Mouse (Mus musculus): Measurements from ENCODE around the gene Exosc7. TPM values are rescaled to one million over a fixed set of nuclear protein-coding genes. Genes with fewer than 3 reads are reported as not detected.
A peak's percentile ranks its signal among the peaks of the same experiment; 100 is the strongest.

Exosc7 gene
- polyA plus RNA-seq, 1 experiment from 2014 or later: 63.6 TPM

- Histone ChIP-seq H3K27me3 (ENCODE audit: control insufficient read depth, insufficient read depth, low read depth, low read length) (no peaks in the 10 kb centered on the region), H3K4me3 (ENCODE audit: low read depth, low read length) (no peak overlapping the region), H3K4me1 (ENCODE audit: control insufficient read depth, low read depth, low read length) (peaks cover 3% of the 10 kb centered on the region; the same call in 1 of the 2 replicates), H3K27ac (ENCODE audit: low read length) (no peak overlapping the region), H3K9me3 (replicated peaks; ENCODE audit: control insufficient read depth, low read length) (no peaks in the 10 kb centered on the region), H3K36me3 (ENCODE audit: control insufficient read depth, insufficient read depth) (peaks cover 11% of the 10 kb centered on the region), H3K4me2 (ENCODE audit: low read depth, low read length) (no peak overlapping the region), H3K9ac (ENCODE audit: low read depth, low read length) (no peak overlapping the region)
- no peak for ATAC-seq (ENCODE audit: low read depth)
Measured at GRCm38 (mm10) chr9:123104362-123104761, 8.7 kb upstream of the Exosc7 start.

- H3K36me3 ChIP-seq (ENCODE audit: control insufficient read depth, insufficient read depth): no peaks in the 10 kb centered on the region
- ATAC-seq (ENCODE audit: low read depth): 0 out of 2 replicates have a peak, but pooled peaks have one; percentile 60
- H3K27ac ChIP-seq (ENCODE audit: low read length): no peak overlapping the region
- no peaks in the 10 kb centered on the region for H3K9me3 ChIP-seq (replicated peaks; ENCODE audit: control insufficient read depth, low read length)
- no peak overlapping the region for H3K4me3 ChIP-seq (ENCODE audit: low read depth, low read length)
- WGBS (ENCODE audit: insufficient replicate concordance): 77% methylated on average over 4 of the region's 4 CpGs
- H3K9ac ChIP-seq (ENCODE audit: low read depth, low read length): no peak overlapping the region
- H3K4me2 ChIP-seq (ENCODE audit: low read depth, low read length): no peak overlapping the region
- peaks cover 12% of the 10 kb centered on the region for H3K4me1 ChIP-seq (ENCODE audit: control insufficient read depth, low read depth, low read length)
- H3K27me3 ChIP-seq (ENCODE audit: control insufficient read depth, insufficient read depth, low read depth, low read length): no peaks in the 10 kb centered on the region
Measured at GRCm38 (mm10) chr9:123107186-123107585, 5.8 kb upstream of the Exosc7 start.

GRCm38 (mm10) chr9:123109188-123109587 lies 3.8 kb upstream of the Exosc7 start:
- no peaks in the 10 kb centered on the region for H3K36me3 ChIP-seq (ENCODE audit: control insufficient read depth, insufficient read depth)
- H3K4me2 ChIP-seq (ENCODE audit: low read depth, low read length): no peak overlapping the region
- H3K4me3 ChIP-seq (ENCODE audit: low read depth, low read length): no peak overlapping the region
- H3K27me3 ChIP-seq (ENCODE audit: control insufficient read depth, insufficient read depth, low read depth, low read length): no peaks in the 10 kb centered on the region
- no peak for ATAC-seq (ENCODE audit: low read depth)
- WGBS (ENCODE audit: insufficient replicate concordance): 69% methylated on average over 7 of the region's 7 CpGs
- H3K9ac ChIP-seq (ENCODE audit: low read depth, low read length): no peak overlapping the region
- peaks cover 20% of the 10 kb centered on the region for H3K4me1 ChIP-seq (ENCODE audit: control insufficient read depth, low read depth, low read length)
- H3K27ac ChIP-seq (ENCODE audit: low read length): 0 out of 2 replicates have a peak overlapping the region, but pooled peaks have one; percentile 9
- H3K9me3 ChIP-seq (replicated peaks; ENCODE audit: control insufficient read depth, low read length): no peaks in the 10 kb centered on the region

GRCm38 (mm10) chr9:123111751-123112221 lies 1.2 kb upstream of the Exosc7 start:
- H3K36me3 ChIP-seq (ENCODE audit: control insufficient read depth, insufficient read depth): no peaks in the 10 kb centered on the region
- H3K4me2 ChIP-seq (ENCODE audit: low read depth, low read length): peak overlapping the region; percentile 88
- H3K27ac ChIP-seq (ENCODE audit: low read length): no peak overlapping the region; the same call in 1 of the 2 replicates
- 32% methylated on average over 8 of the region's 8 CpGs for WGBS (ENCODE audit: insufficient replicate concordance)
- no peak for ATAC-seq (ENCODE audit: low read depth)
- H3K9me3 ChIP-seq (replicated peaks; ENCODE audit: control insufficient read depth, low read length): no peaks in the 10 kb centered on the region
- H3K27me3 ChIP-seq (ENCODE audit: control insufficient read depth, insufficient read depth, low read depth, low read length): no peaks in the 10 kb centered on the region
- H3K9ac ChIP-seq (ENCODE audit: low read depth, low read length): peak overlapping the region; percentile 89
- peak overlapping the region; percentile 91 for H3K4me3 ChIP-seq (ENCODE audit: low read depth, low read length)
- H3K4me1 ChIP-seq (ENCODE audit: control insufficient read depth, low read depth, low read length): peaks cover 26% of the 10 kb centered on the region

- H3K36me3 ChIP-seq (ENCODE audit: control insufficient read depth, insufficient read depth): no peaks in the 10 kb centered on the region
- 49% methylated on average over 6 of the region's 6 CpGs for WGBS (ENCODE audit: insufficient replicate concordance)
- H3K4me1 ChIP-seq (ENCODE audit: control insufficient read depth, low read depth, low read length): peaks cover 26% of the 10 kb centered on the region
- peak overlapping the region; percentile 88 for H3K4me2 ChIP-seq (ENCODE audit: low read depth, low read length)
- H3K9ac ChIP-seq (ENCODE audit: low read depth, low read length): peak overlapping the region; percentile 89
- H3K9me3 ChIP-seq (replicated peaks; ENCODE audit: control insufficient read depth, low read length): no peaks in the 10 kb centered on the region
- no peaks in the 10 kb centered on the region for H3K27me3 ChIP-seq (ENCODE audit: control insufficient read depth, insufficient read depth, low read depth, low read length)
- H3K27ac ChIP-seq (ENCODE audit: low read length): no peak overlapping the region
- ATAC-seq (ENCODE audit: low read depth): no peak
- peak overlapping the region; percentile 91 for H3K4me3 ChIP-seq (ENCODE audit: low read depth, low read length)
Measured at GRCm38 (mm10) chr9:123113931-123114330, 916 bp downstream of the Exosc7 start.

- 69% methylated on average over 1 of the region's 1 CpGs for WGBS (ENCODE audit: insufficient replicate concordance)
- ATAC-seq (ENCODE audit: low read depth): no peak
Measured at GRCm38 (mm10) chr9:123115566-123115965, 2.6 kb downstream of the Exosc7 start.

GRCm38 (mm10) chr9:123123017-123123416 lies 10.0 kb downstream of the Exosc7 start:
- Histone ChIP-seq H3K4me2 (ENCODE audit: low read depth, low read length) (no peak overlapping the region), H3K36me3 (ENCODE audit: control insufficient read depth, insufficient read depth) (peaks cover 15% of the 10 kb centered on the region)
- WGBS (ENCODE audit: insufficient replicate concordance): 69% methylated on average over 3 of the region's 3 CpGs

More at GRCm38 (mm10) chr9:123115566-123115965, 2.6 kb downstream of the Exosc7 start:
- Histone ChIP-seq H3K9me3 (replicated peaks; ENCODE audit: control insufficient read depth, low read length) (no peaks in the 10 kb centered on the region), H3K4me1 (ENCODE audit: control insufficient read depth, low read depth, low read length) (peaks cover 24% of the 10 kb centered on the region), H3K4me3 (ENCODE audit: low read depth, low read length) (no peak overlapping the region), H3K36me3 (ENCODE audit: control insufficient read depth, insufficient read depth) (peaks cover 15% of the 10 kb centered on the region), H3K9ac (ENCODE audit: low read depth, low read length) (no peak overlapping the region), H3K27ac (ENCODE audit: low read length) (no peak overlapping the region), H3K27me3 (ENCODE audit: control insufficient read depth, insufficient read depth, low read depth, low read length) (no peaks in the 10 kb centered on the region), H3K4me2 (ENCODE audit: low read depth, low read length) (no peak overlapping the region)

GRCm38 (mm10) chr9:123123571-123124412 lies 10.8 kb downstream of the Exosc7 start:
- Histone ChIP-seq H3K4me1 (ENCODE audit: control insufficient read depth, low read depth, low read length) (peaks cover 11% of the 10 kb centered on the region), H3K27ac (ENCODE audit: low read length) (peak overlapping the region; percentile 79), H3K4me3 (ENCODE audit: low read depth, low read length) (no peak overlapping the region), H3K36me3 (ENCODE audit: control insufficient read depth, insufficient read depth) (peaks cover 15% of the 10 kb centered on the region), H3K9ac (ENCODE audit: low read depth, low read length) (no peak overlapping the region), H3K27me3 (ENCODE audit: control insufficient read depth, insufficient read depth, low read depth, low read length) (no peaks in the 10 kb centered on the region), H3K4me2 (ENCODE audit: low read depth, low read length) (peak overlapping the region; percentile 7), H3K9me3 (replicated peaks; ENCODE audit: control insufficient read depth, low read length) (no peaks in the 10 kb centered on the region)
- 60% methylated on average over 6 of the region's 6 CpGs for WGBS (ENCODE audit: insufficient replicate concordance)
- ATAC-seq (ENCODE audit: low read depth): peak; percentile 86

More at GRCm38 (mm10) chr9:123123017-123123416, 10.0 kb downstream of the Exosc7 start:
- no peak overlapping the region for H3K27ac ChIP-seq (ENCODE audit: low read length)
- no peak for ATAC-seq (ENCODE audit: low read depth)
- no peak overlapping the region for H3K9ac ChIP-seq (ENCODE audit: low read depth, low read length)
- no peaks in the 10 kb centered on the region for H3K9me3 ChIP-seq (replicated peaks; ENCODE audit: control insufficient read depth, low read length)
- no peaks in the 10 kb centered on the region for H3K27me3 ChIP-seq (ENCODE audit: control insufficient read depth, insufficient read depth, low read depth, low read length)
- H3K4me3 ChIP-seq (ENCODE audit: low read depth, low read length): no peak overlapping the region
- peaks cover 11% of the 10 kb centered on the region for H3K4me1 ChIP-seq (ENCODE audit: control insufficient read depth, low read depth, low read length)

- WGBS (ENCODE audit: insufficient replicate concordance): 25% methylated on average over 2 of the region's 2 CpGs
- Histone ChIP-seq H3K36me3 (ENCODE audit: control insufficient read depth, insufficient read depth) (peaks cover 10% of the 10 kb centered on the region), H3K27me3 (ENCODE audit: control insufficient read depth, insufficient read depth, low read depth, low read length) (no peaks in the 10 kb centered on the region), H3K9me3 (replicated peaks; ENCODE audit: control insufficient read depth, low read length) (no peaks in the 10 kb centered on the region), H3K4me1 (ENCODE audit: control insufficient read depth, low read depth, low read length) (peaks cover 11% of the 10 kb centered on the region), H3K27ac (ENCODE audit: low read length) (peak overlapping the region; percentile 79), H3K4me3 (ENCODE audit: low read depth, low read length) (no peak overlapping the region), H3K9ac (ENCODE audit: low read depth, low read length) (no peak overlapping the region), H3K4me2 (ENCODE audit: low read depth, low read length) (peak overlapping the region; percentile 7; the same call in 1 of the 2 replicates)
- ATAC-seq (ENCODE audit: low read depth): peak; percentile 47
Measured at GRCm38 (mm10) chr9:123124413-123124981, 11.5 kb downstream of the Exosc7 start.
